Mouse (Mus musculus) forebrain, embryonic 15.5 days (tissue): Measurements from ENCODE around the gene Rps6ka1. TPM values are rescaled to one million over a fixed set of nuclear protein-coding genes. Genes with fewer than 3 reads are reported as not detected.
"Not testable (repeated sequence)": the region's sequence is repeated elsewhere in the genome, so short reads cannot be mapped to it uniquely, and the experiment has no call there.

ENCODE experiments used
- ATAC-seq: fragments of 200-750 bp; cut with Nextera tagmentation; replicated peaks from 2 replicates; pipeline ENCODE4 v1.8.0; 2017; ENCODE audit warnings: mild to moderate bottlenecking, moderate TSS enrichment, moderate library complexity
- H3K27ac ChIP-seq: fragments of 300-500 bp; sonication (generic); replicated peaks from 2 replicates; pipeline ENCODE4 v1.5.1; 2015; ENCODE audit warnings: mild to moderate bottlenecking, inconsistent platforms
- H3K27me3 ChIP-seq: fragments of 300-500 bp; sonication (generic); 2 replicates; pipeline ENCODE4 v1.6.1; 2015; ENCODE audit warnings: inconsistent platforms
- H3K36me3 ChIP-seq: fragments of 300-500 bp; sonication (generic); 2 replicates; pipeline ENCODE4 v1.6.1; 2015; ENCODE audit warnings: mild to moderate bottlenecking, inconsistent platforms
- H3K4me1 ChIP-seq: fragments of 300-500 bp; sonication (generic); 2 replicates; pipeline ENCODE4 v1.6.1; 2015; ENCODE audit warnings: inconsistent platforms
- H3K4me2 ChIP-seq: fragments of 300-500 bp; sonication (generic); replicated peaks from 2 replicates; pipeline ENCODE4 v1.6.1; 2015; ENCODE audit warnings: mild to moderate bottlenecking, inconsistent platforms
- H3K4me3 ChIP-seq: fragments of 300-500 bp; sonication (generic); 2 replicates; pipeline ENCODE4 v1.5.1; 2015; ENCODE audit warnings: mild to moderate bottlenecking, inconsistent platforms
- H3K9ac ChIP-seq: fragments of 300-500 bp; sonication (generic); replicated peaks from 2 replicates; pipeline ENCODE4 v1.6.1; 2015; ENCODE audit warnings: mild to moderate bottlenecking, inconsistent platforms
- H3K9me3 ChIP-seq: fragments of 300-500 bp; sonication (generic); 2 replicates; pipeline ENCODE4 v1.6.1; 2016; ENCODE audit warnings: inconsistent platforms
- WGBS: fragments of 180-500 bp; shearing (Covaris S2); methylation state at CpG from one replicate; pipeline ENCODE4 v1.1.7; 2015; ENCODE audit warnings: mixed read lengths; 5-methylcytosine and 5-hydroxymethylcytosine counted together
- polyA plus RNA-seq: library from polyadenylated mRNA; unstranded; fragments of >200 nt; fragmentation: Nextera tagmentation; extraction: Ambion mirVana; gene quantifications from 2 replicates; pipeline ENCODE4 v1.2.1, GENCODE M21; 2015

Gene Rps6ka1
- polyA plus RNA-seq, 1 experiment from 2014 or later: 16.5 TPM

GRCm38 (mm10) chr4:133844209-133844841 lies 43.3 kb downstream of the Rps6ka1 start:
- H3K27ac ChIP-seq: no peak overlapping the region
- ATAC-seq: no peak
- H3K4me3 ChIP-seq: no peak overlapping the region
- no peak overlapping the region for H3K9ac ChIP-seq
- WGBS: 82% methylated on average over 14 of the region's 14 CpGs
- no peaks in the 10 kb centered on the region for H3K9me3 ChIP-seq
- no peak overlapping the region for H3K4me2 ChIP-seq
- H3K36me3 ChIP-seq: no peaks in the 10 kb centered on the region
- H3K27me3 ChIP-seq: no peaks in the 10 kb centered on the region
- no peaks in the 10 kb centered on the region for H3K4me1 ChIP-seq

- no peak for ATAC-seq
- no peak overlapping the region for H3K4me2 ChIP-seq
- H3K36me3 ChIP-seq: no peaks in the 10 kb centered on the region
- no peaks in the 10 kb centered on the region for H3K4me1 ChIP-seq
- H3K27me3 ChIP-seq: no peaks in the 10 kb centered on the region
- H3K9ac ChIP-seq: no peak overlapping the region
- WGBS: 94% methylated on average over 10 of the region's 10 CpGs
- H3K4me3 ChIP-seq: no peak overlapping the region
- no peak overlapping the region for H3K27ac ChIP-seq
- H3K9me3 ChIP-seq: no peaks in the 10 kb centered on the region
Observed at GRCm38 (mm10) chr4:133842992-133843737, 44.4 kb downstream of the Rps6ka1 start.

DNA sequence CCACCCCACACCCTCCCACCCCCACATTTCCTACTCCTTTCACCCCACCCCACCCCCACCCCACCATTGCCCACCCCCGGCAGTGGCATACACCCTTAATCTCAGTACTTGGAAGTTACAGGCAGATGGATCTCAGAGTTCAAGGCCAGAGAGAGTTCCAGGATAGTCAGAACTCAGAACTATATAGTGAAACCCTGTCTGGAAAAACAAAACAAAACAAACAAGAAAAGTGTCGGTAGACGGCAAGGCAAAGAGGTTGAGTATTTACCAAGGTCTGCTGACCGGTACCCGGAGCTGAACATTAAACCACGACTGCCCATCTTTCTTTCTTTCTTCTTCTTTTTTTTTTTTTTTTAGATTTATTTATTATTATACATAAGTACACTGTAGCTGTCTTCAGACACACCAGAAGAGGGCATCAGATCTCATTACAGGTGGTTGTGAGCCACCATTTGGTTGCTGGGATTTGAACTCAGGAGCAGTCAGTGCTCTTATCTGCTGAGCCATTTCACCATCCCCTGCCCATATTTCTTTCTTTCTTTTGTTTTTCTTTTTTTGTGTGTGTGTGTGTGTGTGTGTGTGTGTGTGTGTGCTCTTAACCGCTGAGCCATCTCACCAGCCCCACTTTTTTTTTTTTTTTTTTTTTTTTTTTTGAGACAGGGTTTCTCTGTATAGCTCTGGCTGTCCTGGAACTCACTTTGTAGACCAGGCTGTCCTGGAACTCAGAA lies 45.7 kb downstream of the Rps6ka1 start:
- not testable (repeated sequence) for H3K4me2 ChIP-seq, H3K27me3 ChIP-seq, H3K4me1 ChIP-seq, H3K27ac ChIP-seq, ATAC-seq, H3K9ac ChIP-seq, H3K36me3 ChIP-seq, H3K4me3 ChIP-seq, H3K9me3 ChIP-seq
- WGBS: 94% methylated on average over 6 of the region's 7 CpGs

- no peak overlapping the region for H3K9ac ChIP-seq
- H3K4me2 ChIP-seq: no peak overlapping the region
- H3K9me3 ChIP-seq: no peaks in the 10 kb centered on the region
- H3K4me1 ChIP-seq: no peaks in the 10 kb centered on the region
- WGBS: 46% methylated on average over 9 of the region's 9 CpGs
- H3K27ac ChIP-seq: no peak overlapping the region
- H3K27me3 ChIP-seq: no peaks in the 10 kb centered on the region
- ATAC-seq: no peak
- no peaks in the 10 kb centered on the region for H3K36me3 ChIP-seq
- no peak overlapping the region for H3K4me3 ChIP-seq
Observed at GRCm38 (mm10) chr4:133841035-133841434, 46.6 kb downstream of the Rps6ka1 start.

- Histone ChIP-seq H3K9me3 (no peaks in the 10 kb centered on the region), H3K4me1 (no peaks in the 10 kb centered on the region), H3K4me3 (no peak overlapping the region), H3K9ac (no peak overlapping the region), H3K27me3 (no peaks in the 10 kb centered on the region), H3K27ac (no peak overlapping the region), H3K4me2 (no peak overlapping the region), H3K36me3 (no peaks in the 10 kb centered on the region)
- WGBS: 95% methylated on average over 7 of the region's 7 CpGs
- ATAC-seq: no peak
Observed at GRCm38 (mm10) chr4:133840501-133840900, 47.1 kb downstream of the Rps6ka1 start.

DNA sequence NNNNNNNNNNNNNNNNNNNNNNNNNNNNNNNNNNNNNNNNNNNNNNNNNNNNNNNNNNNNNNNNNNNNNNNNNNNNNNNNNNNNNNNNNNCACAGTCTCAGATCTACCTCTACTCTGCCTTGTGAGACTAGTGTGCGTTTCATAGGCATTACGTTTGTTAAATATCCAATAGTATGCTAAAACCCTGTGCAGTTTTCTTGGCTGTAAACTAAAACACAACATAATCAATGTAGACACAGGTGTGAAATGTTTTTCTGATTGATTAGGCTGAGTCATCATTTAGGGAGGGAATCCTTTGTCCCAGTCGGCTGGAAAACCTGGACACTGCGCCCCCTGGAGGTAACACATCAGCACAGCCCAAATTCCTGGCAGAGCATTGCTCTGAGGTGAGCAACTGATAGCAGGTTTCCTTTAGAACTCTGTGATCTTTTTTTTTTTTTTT lies 48.2 kb downstream of the Rps6ka1 start:
- H3K27ac ChIP-seq: no peak overlapping the region
- no peak overlapping the region for H3K4me3 ChIP-seq
- no peaks in the 10 kb centered on the region for H3K9me3 ChIP-seq
- no peak for ATAC-seq
- 63% methylated on average over 4 of the region's 4 CpGs for WGBS
- no peaks in the 10 kb centered on the region for H3K36me3 ChIP-seq
- no peaks in the 10 kb centered on the region for H3K4me1 ChIP-seq
- H3K9ac ChIP-seq: no peak overlapping the region
- no peaks in the 10 kb centered on the region for H3K27me3 ChIP-seq
- H3K4me2 ChIP-seq: no peak overlapping the region

- H3K4me3 ChIP-seq: no peak overlapping the region
- ATAC-seq: no peak
- no peaks in the 10 kb centered on the region for H3K36me3 ChIP-seq
- H3K27me3 ChIP-seq: no peaks in the 10 kb centered on the region
- H3K9me3 ChIP-seq: no peaks in the 10 kb centered on the region
- no peak overlapping the region for H3K4me2 ChIP-seq
- no peak overlapping the region for H3K9ac ChIP-seq
- no peak overlapping the region for H3K27ac ChIP-seq
- no peaks in the 10 kb centered on the region for H3K4me1 ChIP-seq
- WGBS: 51% methylated on average over 10 of the region's 10 CpGs
Observed at GRCm38 (mm10) chr4:133836575-133836974, 51.0 kb downstream of the Rps6ka1 start.

GRCm38 (mm10) chr4:133835211-133835610 lies 52.4 kb downstream of the Rps6ka1 start:
- Histone ChIP-seq H3K9ac (no peak overlapping the region), H3K27me3 (no peaks in the 10 kb centered on the region), H3K4me2 (no peak overlapping the region), H3K4me1 (no peaks in the 10 kb centered on the region), H3K36me3 (no peaks in the 10 kb centered on the region), H3K27ac (no peak overlapping the region), H3K4me3 (no peak overlapping the region), H3K9me3 (no peaks in the 10 kb centered on the region)
- no peak for ATAC-seq
- WGBS: 97% methylated on average over 5 of the region's 5 CpGs

- H3K27me3 ChIP-seq: peaks cover 2% of the 10 kb centered on the region; the same call in 1 of the 2 replicates
- no peak overlapping the region for H3K27ac ChIP-seq
- H3K9ac ChIP-seq: no peak overlapping the region
- H3K4me2 ChIP-seq: no peak overlapping the region
- H3K4me3 ChIP-seq: no peak overlapping the region
- peaks cover 14% of the 10 kb centered on the region for H3K4me1 ChIP-seq
- WGBS: 72% methylated on average over 15 of the region's 15 CpGs
- no peak for ATAC-seq
- H3K36me3 ChIP-seq: no peaks in the 10 kb centered on the region
- H3K9me3 ChIP-seq: no peaks in the 10 kb centered on the region
Observed at GRCm38 (mm10) chr4:133832945-133833874, 54.4 kb downstream of the Rps6ka1 start.

GRCm38 (mm10) chr4:133830453-133830852 lies 57.1 kb downstream of the Rps6ka1 start:
- Histone ChIP-seq H3K9me3 (no peaks in the 10 kb centered on the region), H3K4me1 (peaks cover 20% of the 10 kb centered on the region), H3K4me2 (no peak overlapping the region), H3K9ac (no peak overlapping the region), H3K4me3 (no peak overlapping the region), H3K27ac (no peak overlapping the region), H3K36me3 (no peaks in the 10 kb centered on the region), H3K27me3 (peaks cover 3% of the 10 kb centered on the region; the same call in 1 of the 2 replicates)
- WGBS: 100% methylated on average over 1 of the region's 1 CpGs
- ATAC-seq: no peak

GRCm38 (mm10) chr4:133829281-133830070 lies 58.1 kb downstream of the Rps6ka1 start:
- peaks cover 20% of the 10 kb centered on the region for H3K4me1 ChIP-seq
- ATAC-seq: no peak
- H3K9ac ChIP-seq: no peak overlapping the region
- H3K4me3 ChIP-seq: no peak overlapping the region
- no peaks in the 10 kb centered on the region for H3K36me3 ChIP-seq
- no peaks in the 10 kb centered on the region for H3K9me3 ChIP-seq
- no peak overlapping the region for H3K27ac ChIP-seq
- H3K4me2 ChIP-seq: no peak overlapping the region
- peaks cover 3% of the 10 kb centered on the region; the same call in 1 of the 2 replicates for H3K27me3 ChIP-seq
- 2% methylated on average over 10 of the region's 10 CpGs for WGBS
